In the genomic region with DNA sequence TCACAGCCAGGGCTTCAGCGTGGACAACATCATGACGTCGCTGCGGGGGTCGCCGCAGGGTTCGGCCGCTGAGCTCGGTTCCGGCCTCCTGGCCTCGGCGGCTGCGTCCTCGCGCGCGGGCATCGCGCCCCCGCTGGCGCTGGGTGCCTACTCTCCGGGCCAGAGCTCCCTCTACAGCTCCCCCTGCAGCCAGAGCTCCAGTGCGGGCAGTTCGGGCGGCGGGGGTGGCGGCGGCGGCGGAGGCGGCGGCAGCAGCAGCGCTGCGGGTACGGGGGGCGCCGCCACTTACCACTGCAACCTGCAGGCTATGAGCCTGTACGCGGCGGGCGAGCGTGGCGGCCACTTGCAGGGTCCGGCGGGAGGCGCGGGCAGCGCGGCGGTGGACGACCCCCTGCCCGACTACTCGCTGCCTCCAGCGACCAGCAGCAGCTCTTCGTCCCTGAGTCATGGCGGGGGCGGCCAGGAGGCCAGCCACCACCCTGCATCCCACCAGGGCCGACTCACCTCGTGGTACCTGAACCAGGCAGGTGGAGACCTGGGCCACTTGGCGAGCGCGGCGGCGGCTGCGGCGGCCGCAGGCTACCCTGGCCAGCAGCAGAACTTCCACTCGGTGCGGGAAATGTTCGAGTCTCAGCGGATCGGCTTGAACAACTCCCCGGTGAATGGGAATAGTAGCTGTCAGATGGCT, we compare ENCODE assay signal across 8 mouse cellular contexts. TPM values are rescaled to one million over a fixed set of nuclear protein-coding genes. Genes with fewer than 3 reads are reported as not detected.
DNase-seq lines count a peak whose midpoint lies in the region; ATAC-seq and TF ChIP-seq lines count a peak whose summit lies in the region.

No protein-coding gene starts in this region.

- H3K4me2 ChIP-seq in kidney, embryonic 15.5 days, result peak overlapping the region; percentile 86

- H3K79me2 ChIP-seq in macrophage (ENCODE audit: inconsistent target), result no peaks in the 10 kb centered on the region

- H3K27ac ChIP-seq in layer of hippocampus, adult 2 months, result peak overlapping the region; percentile 57
- peak overlapping the region; percentile 95 for H3K27ac ChIP-seq in heart, embryonic 10.5 days
- peak overlapping the region; percentile 99 for H3K27ac ChIP-seq in kidney, embryonic 15.5 days
- H3K27ac ChIP-seq in macrophage, result no peak overlapping the region
- no peak overlapping the region for H3K27ac ChIP-seq in testis, adult 2 months (ENCODE audit: control insufficient read depth, insufficient read depth, low read depth, low read length)

- no peak for TF ChIP-seq POLR2A in testis, adult 2 months (IDR thresholded peaks at IDR 0.05; ENCODE audit: control insufficient read depth, low read depth, low read length)

- peak overlapping the region; percentile 97 for H3K9ac ChIP-seq in kidney, embryonic 15.5 days

- H3K4me1 ChIP-seq in heart, embryonic 10.5 days, result peaks cover 48% of the 10 kb centered on the region
- peaks cover 59% of the 10 kb centered on the region for H3K4me1 ChIP-seq in kidney, embryonic 15.5 days
- peaks cover 36% of the 10 kb centered on the region for H3K4me1 ChIP-seq in testis, adult 2 months (ENCODE audit: control insufficient read depth, insufficient read depth, low read length)

- ATAC-seq in kidney, embryonic 15.5 days (replicated peaks; ENCODE audit: low FRiP score), result no peak
- no peak for ATAC-seq in erythroid progenitor cell, adult 5-6 weeks (replicated peaks; ENCODE audit: low FRiP score, poor library complexity, severe bottlenecking)

- H3K36me3 ChIP-seq in heart, embryonic 10.5 days, result peaks cover 10% of the 10 kb centered on the region
- no peaks in the 10 kb centered on the region for H3K36me3 ChIP-seq in kidney, embryonic 15.5 days
- no peaks in the 10 kb centered on the region for H3K36me3 ChIP-seq in macrophage (ENCODE audit: inconsistent target)
- no peaks in the 10 kb centered on the region for H3K36me3 ChIP-seq in testis, adult 2 months (ENCODE audit: control insufficient read depth, insufficient read depth, low read length)

- H3K9me3 ChIP-seq in heart, embryonic 10.5 days, result no peaks in the 10 kb centered on the region
- no peaks in the 10 kb centered on the region for H3K9me3 ChIP-seq in kidney, embryonic 15.5 days (replicated peaks)

- TF ChIP-seq CTCF in layer of hippocampus, adult 2 months (conservative IDR thresholded peaks at IDR 0.05), result peak; percentile 33
- no peak for TF ChIP-seq CTCF in testis, adult 2 months (IDR thresholded peaks at IDR 0.05; ENCODE audit: control insufficient read depth, insufficient read depth, insufficient replicate concordance, low read depth, low read length)

- peaks cover 80% of the 10 kb centered on the region for H3K27me3 ChIP-seq in heart, embryonic 10.5 days (ENCODE audit: insufficient read depth, poor library complexity, severe bottlenecking)
- peaks cover 25% of the 10 kb centered on the region for H3K27me3 ChIP-seq in kidney, embryonic 15.5 days
- H3K27me3 ChIP-seq in testis, adult 2 months (ENCODE audit: control insufficient read depth, insufficient read depth, low read length), result peaks cover 6% of the 10 kb centered on the region; the same call in 1 of the 2 replicates

- H3K4me3 ChIP-seq in layer of hippocampus, adult 2 months, result peak overlapping the region; percentile 47
- H3K4me3 ChIP-seq in heart, embryonic 10.5 days, result peak overlapping the region; percentile 82
- peak overlapping the region; percentile 87 for H3K4me3 ChIP-seq in kidney, embryonic 15.5 days (replicated peaks)
- peak overlapping the region; percentile 14; the same call in 1 of the 2 replicates for H3K4me3 ChIP-seq in macrophage (ENCODE audit: inconsistent target)
- peak overlapping the region; percentile 78 for H3K4me3 ChIP-seq in testis, adult 2 months (ENCODE audit: control insufficient read depth, low read depth, low read length)

- under 1% methylated on average over 72 of the region's 73 CpGs for WGBS in heart, embryonic 10.5 days
- under 1% methylated on average over 46 of the region's 73 CpGs for WGBS in kidney, embryonic 15.5 days
- 3% methylated on average over 69 of the region's 73 CpGs for WGBS in macrophage (ENCODE audit: missing documents)

- no peak for DNase-seq in layer of hippocampus, adult 2 months (ENCODE audit: low spot score in 2 of 2)
- DNase-seq in layer of hippocampus, adult 9-10 months (ENCODE audit: low spot score), result no peak
- peak; percentile 74 for DNase-seq in adrenal gland, postnatal 25 days
- no peak for DNase-seq in heart, embryonic 10.5 days (ENCODE audit: low spot score)

RNA-seq across cellular contexts. Expression of a gene that starts 1.8 kb away (rescaled TPM):
- total RNA-seq in layer of hippocampus, adult 2 months (2021), result 1 to 10 TPM; 4.2 to 5.2 TPM
- total RNA-seq in adrenal gland, postnatal 25 days (2021), result 7.3 and 8.1 TPM in 2 replicates
- polyA plus RNA-seq in heart, embryonic 10.5 days (2016; fragmentation: Nextera tagmentation; extraction: Ambion mirVana), result 1.4 and 2.0 TPM in 2 replicates
- polyA plus RNA-seq in kidney, embryonic 15.5 days (2015; fragmentation: Nextera tagmentation; extraction: Ambion mirVana), result 4.1 and 5.2 TPM in 2 replicates
- 1 to 10 TPM in 1 of 26 experiments, under 1 TPM in 1, not detected in 24; 0.08 to 1.4 TPM for total RNA-seq in macrophage (2018; cell fraction: chromatin; rRNA removed)
- total RNA-seq in macrophage (2018; cell fraction: cytosol; rRNA removed), result under 1 TPM in 2 of 26 experiments, not detected in 24; 0.03 to 0.10 TPM
- under 1 TPM in 2 of 26 experiments, not detected in 24; 0.23 to 0.58 TPM for total RNA-seq in macrophage (2018; cell fraction: nucleus; rRNA removed)
- not detected in 3 replicates for polyA plus RNA-seq in macrophage (2018)
- 0.14 and 0.16 TPM in 2 replicates for polyA plus RNA-seq in testis, adult 2 months (2012; rRNA removed)
- total RNA-seq in erythroid progenitor cell, adult 5-6 weeks (2015; ENCODE audit: low replicate concordance), result not detected in 2 replicates
- total RNA-seq in erythroid progenitor cell, adult 5-6 weeks (2017; ENCODE audit: low replicate concordance), result not detected in 2 replicates

Comparison
In these comparisons a context has a peak if more than half of its experiments do, and no peak if none do; other contexts are left out.
1. H3K27ac ChIP-seq: peak in layer of hippocampus, adult 2 months (single experiment), heart, embryonic 10.5 days (single experiment) and kidney, embryonic 15.5 days (single experiment); none in macrophage (single experiment) and testis, adult 2 months (single experiment).
2. H3K4me3 ChIP-seq: peak in every context shown above with its lines; median percentile 87 in kidney, embryonic 15.5 days; 82 in heart, embryonic 10.5 days; 78 in testis, adult 2 months; 47 in layer of hippocampus, adult 2 months; 14 in macrophage.